Mouse (Mus musculus): ENCODE measurements around the gene Gabarap.

The Gabarap gene

DNA sequence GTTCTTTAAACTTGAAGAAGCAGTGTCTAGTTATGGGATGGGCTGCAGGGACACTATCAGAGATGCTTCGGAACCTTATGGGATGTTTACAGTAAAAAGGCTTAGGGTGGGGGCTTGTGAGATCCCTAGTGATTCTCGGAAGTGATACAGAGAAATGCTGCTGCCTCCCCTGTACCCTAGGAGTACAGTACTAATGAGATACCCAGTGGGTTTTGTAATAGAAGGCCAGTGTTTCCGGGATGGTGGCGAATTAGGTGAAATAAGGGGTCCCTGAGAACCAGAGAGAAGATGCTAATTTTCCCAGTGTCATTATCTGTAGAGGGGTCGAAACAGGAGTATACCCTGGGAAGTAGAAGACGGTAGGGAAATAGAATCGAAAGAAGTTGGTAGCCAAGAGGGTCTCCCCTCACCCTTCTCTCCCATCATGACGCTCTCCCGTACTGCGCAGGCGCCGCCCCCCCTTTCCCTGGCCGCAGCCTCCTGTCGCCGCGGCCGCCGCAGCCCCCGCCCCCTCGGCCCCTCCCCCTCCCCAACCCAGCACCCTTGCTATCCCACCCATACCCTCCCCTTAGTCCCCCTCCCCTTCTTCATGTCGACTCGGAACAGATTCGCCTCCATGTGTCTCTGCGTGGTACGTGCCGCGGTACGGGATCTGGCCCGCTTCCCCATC, 32.7 kb downstream of the Gabarap start:
- DNase-seq: no peak

DNA sequence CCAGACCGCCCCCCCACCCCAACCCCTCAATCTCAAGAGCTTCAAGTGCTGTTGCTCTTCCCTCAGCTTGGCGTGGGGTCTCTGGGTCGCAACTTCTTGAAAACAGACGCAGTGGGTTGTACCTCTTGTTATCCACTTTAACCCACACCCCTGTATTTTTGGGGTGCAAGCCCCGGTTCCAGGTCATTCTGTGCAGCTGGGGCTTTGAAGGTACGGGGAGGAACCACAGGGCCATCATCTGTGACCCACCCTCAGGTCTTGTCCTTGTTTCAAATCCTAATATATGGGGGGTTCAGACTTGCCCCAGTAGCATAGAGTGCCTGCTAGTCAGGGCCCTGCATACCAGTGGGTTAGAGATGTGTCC, 33.2 kb downstream of the Gabarap start:
- no peak for DNase-seq

DNA sequence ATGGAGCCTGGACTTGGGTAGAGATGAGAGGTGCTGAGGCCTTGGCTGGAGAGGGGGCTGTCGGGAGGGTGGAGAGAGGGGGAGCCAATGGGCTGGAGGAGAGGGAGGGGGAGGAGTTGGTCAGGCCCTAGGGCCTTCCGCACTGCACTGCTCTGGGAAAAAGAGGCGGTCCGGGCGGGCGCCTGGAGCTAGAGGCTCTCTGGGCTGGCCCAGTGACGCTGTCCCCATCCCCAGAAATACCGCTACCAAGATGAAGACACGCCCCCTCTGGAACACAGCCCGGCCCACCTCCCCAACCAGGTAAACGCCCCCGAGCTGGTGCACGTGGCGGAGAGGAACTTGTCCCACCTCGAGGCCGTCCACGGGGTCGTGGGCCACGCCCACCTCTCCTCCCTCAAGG, 35.7 kb downstream of the Gabarap start:
- DNase-seq: peak; percentile 30

DNA sequence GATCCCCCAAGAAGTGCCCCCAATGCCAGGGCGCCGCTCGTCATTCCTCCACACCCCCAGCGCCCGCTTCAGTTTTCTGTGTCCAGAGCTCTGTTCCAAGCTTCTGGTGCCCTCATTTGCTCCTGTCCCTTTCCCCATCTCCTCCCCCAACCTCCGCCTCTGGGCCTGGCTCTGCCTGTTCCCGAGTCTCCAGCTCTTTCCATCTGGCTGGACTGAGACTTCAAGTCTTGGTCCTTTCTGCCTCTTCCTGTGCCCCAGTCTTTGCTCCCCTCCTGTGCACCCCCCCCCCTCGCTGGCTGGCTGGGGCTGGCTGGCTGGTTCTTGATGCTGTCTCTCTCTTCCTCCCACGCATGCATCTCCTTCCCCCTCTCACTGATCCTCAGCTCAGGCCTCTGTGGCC, 36.5 kb downstream of the Gabarap start:
- DNase-seq: no peak

DNA sequence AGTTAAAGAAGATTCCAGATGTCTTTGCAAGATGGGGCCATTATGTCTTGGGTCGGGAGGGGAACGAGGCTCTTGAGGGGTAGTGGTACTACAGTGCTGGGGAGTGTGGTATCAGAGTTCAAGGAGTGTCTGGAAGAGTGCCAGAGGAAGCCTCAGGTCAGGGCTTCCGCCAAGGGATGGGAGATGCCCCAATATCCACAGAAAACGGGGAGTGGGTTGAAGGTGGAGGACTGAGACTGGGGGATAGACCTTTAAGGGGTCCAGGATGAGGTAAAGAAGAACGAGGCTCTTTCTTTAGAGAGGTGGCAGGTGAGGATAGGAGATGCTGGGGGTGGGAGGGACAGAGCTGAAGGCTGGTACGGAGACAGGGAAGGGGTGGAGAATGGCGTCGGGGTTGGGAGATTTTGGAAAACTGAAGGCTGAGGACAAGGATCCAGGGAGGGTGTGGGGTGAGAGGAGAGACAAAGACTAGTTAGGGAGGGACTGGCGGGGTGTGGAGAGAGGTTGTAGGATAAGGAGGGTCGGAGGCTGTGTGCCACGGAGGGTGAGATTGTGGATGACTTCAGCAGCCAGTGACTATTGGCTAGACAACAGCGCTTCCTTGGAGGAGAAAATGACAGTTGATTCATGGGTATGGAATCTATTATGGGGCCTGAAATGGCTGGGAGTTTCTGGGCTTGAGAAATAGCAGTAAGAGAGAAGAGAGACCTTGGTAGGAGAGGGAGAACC, 37.6 kb downstream of the Gabarap start:
- DNase-seq: no peak

DNA sequence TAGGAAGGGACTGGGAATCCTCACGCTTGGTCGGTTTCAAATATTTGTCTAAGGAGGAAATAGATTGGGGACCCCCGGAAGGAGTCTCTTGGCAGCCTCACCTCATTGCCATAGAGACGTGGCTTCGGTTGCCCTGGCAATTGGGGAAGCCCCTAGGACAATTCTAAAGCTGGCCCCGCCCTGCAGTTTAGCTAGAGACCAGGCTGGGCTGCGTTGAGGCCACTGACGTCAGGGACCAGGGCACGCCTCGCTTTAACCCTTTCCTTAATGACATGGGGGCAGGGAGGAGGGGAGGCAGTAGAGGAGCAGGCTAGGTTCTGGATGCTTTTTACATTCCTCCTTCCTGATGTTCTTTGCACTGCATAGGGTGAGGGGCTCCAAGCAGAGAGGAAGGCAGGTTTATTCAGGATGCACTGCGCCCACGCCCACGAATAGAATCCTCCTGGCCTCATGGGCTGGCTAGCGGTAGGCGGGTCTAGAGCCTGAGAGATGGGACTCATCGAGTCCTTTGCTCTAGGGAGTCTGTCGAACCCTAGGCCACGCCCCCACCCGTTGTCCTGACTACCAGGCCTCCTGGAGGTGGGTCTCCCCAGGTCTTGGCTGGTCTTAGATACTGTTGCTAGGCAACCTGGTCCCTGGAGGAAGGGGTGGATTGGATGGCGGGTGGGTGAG, 38.3 kb downstream of the Gabarap start:
- DNase-seq: peak; percentile 65

DNA sequence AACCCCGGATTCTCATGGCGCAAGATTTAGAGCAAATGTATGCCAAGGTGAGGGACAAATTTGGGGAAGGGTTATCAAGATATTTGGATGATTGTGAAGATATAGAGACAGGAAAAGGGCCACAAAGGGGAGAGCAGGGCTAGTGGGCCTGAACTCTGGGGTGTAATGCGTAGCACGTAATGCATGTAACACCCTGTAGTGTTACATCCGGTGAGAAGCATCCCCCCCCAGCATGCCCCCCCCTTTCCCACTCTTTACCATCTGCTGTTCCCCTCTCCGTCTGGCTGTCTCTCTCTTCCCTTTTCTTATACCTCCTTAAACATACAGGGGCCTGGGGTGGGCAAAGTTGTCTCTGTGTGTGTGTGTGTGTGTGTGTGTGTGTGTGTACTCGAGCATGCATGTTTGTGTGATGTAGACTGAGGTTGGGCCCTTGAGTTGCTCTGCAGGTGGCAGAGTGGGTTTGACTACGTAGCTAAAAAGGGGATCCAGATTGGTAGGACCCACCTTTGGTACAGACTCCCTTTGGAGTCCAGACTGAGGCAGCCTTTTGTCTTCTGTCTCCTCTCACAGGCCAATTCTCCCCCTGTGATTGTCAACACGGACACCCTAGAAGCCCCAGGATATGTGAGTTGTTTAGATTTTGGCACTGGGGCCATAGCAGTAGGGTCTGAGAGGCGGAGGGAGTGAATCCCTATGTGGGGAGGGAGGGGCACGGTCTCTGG, 39.0 kb downstream of the Gabarap start:
- no peak for DNase-seq

DNA sequence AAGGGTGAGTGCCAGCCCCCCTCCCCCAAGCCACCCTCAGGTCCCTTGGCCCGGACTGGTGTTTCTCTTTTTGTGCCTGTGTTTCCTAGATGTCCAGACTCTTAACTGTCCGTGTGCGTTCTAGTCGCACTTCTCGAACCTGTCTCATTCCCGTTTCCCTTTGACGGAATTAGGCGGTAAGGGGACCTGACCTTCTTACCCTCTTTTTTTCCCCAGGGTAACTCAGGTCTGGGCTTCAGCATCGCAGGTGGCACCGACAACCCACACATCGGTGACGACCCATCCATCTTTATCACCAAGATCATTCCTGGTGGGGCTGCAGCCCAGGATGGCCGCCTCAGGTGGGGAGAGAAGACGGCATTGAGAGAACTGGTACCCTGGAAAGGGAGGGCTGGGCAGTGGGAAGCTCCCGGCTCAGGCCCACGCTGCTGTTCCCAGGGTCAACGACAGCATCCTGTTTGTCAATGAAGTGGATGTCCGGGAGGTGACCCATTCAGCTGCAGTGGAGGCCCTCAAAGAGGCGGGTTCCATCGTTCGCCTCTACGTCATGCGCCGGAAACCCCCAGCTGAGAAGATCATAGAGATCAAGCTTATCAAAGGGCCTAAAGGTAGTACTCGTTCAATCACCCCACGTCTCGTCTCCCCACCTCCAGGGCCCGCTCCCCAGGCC, 39.8 kb downstream of the Gabarap start:
- no peak for DNase-seq

DNA sequence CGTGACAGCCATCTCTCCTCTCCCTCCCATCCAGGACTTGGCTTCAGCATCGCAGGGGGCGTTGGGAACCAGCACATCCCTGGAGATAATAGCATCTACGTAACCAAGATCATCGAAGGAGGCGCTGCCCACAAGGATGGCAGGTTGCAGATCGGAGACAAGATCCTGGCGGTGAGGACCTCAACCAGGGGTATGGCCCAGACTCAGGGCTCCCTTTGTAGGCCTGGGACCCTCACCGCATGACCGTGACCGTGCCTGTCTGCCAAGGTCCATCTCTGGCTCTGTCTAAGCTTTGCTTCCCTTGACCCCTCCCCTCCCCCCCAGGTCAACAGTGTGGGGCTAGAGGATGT, 40.4 kb downstream of the Gabarap start:
- no peak for DNase-seq

DNA sequence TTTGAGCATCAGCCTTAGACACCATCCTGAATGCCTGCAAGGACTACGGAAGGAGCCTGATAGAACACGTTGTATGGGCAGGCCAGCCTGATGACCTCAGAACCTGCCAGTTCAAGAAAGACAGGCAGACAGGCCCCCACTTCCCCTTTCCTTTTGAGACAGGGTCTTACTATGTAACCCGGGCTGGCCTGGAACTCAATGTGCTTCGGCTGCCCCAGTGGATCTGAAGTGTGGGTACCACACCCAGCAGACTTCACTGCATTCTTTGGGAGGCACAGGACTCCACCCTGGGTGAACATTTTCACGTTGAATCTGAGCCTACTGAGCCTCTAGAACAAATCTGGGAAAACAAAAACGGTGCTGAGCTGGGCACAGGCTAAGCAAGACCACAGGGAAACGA, 47.2 kb downstream of the Gabarap start:
- no peak for DNase-seq

DNA sequence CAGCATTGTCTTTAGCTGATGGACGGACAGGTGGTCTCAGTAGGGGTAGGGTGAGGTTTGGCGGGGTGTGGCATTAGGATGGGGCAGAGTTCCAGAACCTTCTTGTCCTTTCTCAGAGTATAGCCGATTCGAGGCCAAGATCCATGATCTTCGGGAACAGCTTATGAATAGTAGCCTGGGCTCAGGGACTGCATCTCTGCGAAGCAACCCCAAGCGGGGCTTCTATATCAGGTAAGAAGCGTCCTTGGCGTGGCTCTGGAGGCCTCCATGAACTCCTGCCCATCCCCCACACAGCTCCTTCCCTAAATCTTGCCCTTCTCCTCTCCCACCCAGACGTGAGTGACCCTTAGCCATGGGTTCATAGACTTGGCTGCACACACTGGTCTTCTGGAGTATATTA, 48.7 kb downstream of the Gabarap start:
- no peak for DNase-seq

DNA sequence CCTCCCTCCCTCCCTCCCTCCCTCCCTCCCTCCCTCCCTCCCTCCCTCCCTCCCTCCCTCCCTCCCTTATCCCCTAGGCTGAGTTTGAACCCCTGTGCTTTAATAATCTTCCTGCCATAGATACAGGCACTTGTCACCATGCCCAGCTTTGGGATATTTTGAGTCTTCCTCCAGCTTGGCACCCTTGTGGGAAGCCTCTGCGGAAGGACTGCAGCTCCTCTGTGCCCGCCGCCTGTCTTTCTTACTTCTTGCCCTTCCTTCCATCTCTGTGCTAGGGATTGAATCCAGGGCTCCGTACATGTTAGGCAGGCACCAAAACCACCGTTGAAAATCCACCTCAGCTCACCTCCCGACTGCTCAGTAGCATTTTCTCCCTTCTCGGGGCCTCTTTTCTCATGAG, 49.2 kb downstream of the Gabarap start:
- DNase-seq: no peak

DNA sequence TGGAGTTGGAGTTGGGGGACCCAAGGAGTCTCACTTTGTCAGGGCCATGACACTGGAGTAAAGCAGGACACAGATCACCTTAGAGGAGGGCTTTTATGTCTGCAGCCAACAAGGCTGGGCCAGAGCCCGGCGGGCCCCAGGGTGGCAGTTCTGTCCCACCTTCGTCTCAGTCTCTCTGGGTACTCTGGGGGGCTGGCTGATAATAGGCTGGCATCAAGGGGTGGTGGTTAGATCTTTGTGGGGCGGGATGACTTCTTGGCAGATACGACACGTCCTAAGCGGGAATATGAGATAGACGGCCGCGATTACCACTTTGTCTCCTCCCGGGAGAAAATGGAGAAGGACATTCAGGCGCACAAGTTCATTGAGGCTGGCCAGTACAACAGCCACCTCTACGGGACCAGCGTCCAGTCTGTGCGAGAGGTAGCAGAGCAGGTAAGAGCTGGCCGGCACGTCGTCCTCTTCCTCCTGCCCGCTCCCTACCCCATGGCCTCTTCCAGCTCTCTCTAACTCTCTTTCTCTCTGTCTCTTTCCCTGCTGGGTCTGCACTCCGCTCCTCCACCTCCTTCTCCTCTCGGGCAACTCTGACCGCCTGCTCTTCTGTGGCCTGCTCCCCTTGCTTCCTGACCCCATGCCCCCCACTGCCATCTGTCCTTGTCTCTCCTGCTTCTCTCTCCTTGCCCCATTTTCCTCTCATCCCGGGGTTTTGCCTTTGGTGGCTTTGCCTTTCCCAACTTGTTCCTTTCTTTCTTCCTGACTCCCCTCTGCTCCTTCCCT, 51.6 kb downstream of the Gabarap start:
- no peak for DNase-seq

DNA sequence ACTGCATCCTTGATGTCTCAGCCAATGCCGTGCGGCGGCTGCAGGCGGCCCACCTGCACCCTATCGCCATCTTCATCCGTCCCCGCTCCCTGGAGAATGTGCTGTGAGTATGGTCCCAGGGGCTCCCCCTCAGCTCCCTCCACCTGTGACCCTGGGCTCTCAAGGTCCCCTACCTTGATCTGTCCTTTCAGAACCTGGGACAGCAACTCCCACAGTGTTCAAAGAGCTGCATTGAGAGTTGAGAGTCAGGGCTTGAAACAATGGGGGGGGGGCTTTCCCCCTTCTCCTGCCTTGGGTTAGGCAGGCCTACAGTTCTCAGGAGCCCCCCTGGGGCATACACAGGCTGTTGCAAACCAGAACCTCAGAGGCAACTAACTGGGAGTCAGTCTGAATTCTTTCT, 52.7 kb downstream of the Gabarap start:
- DNase-seq: no peak
